ENCODE assay signal across 16 mouse cellular contexts in genomic region chr2:77801009-77801408, GRCm38 (mm10). TPM values are rescaled to one million over a fixed set of nuclear protein-coding genes. Genes with fewer than 3 reads are reported as not detected.
"Had no signal": no experiment of that assay in that cellular context is flagged by ENCODE, and none has a peak within 500 bp of the region (broad histone marks: within the 10 kb centered on the region; RNA-seq: fewer than 3 reads in every experiment).

No protein-coding gene starts in this region.

- DNase-seq: retina, postnatal 1 day; right cerebral cortex, adult 18-20 months; right cerebral cortex, postnatal 14 days; right cerebral cortex, postnatal 25 days; right cerebral cortex, postnatal 4 days; spleen, adult 18-20 months; thymus, adult 18-20 months; thymus, adult 2 months; thymus, postnatal 14 days; thymus, postnatal 25 days; thymus, postnatal 36 days; thymus, postnatal 4 days had no signal

- H3K4me1 ChIP-seq: neural tube, embryonic 15.5 days; stomach, embryonic 15.5 days had no signal

- H3K4me3 ChIP-seq: neural tube, embryonic 15.5 days; stomach, embryonic 15.5 days had no signal

- H3K27me3 ChIP-seq: neural tube, embryonic 15.5 days; stomach, embryonic 15.5 days had no signal

- H3K27ac ChIP-seq: neural tube, embryonic 15.5 days; stomach, embryonic 15.5 days; stomach, postnatal 0 days had no signal

RNA-seq across cellular contexts. Expression of gene Zfp385b, which starts 18.4 kb away (rescaled TPM):
- polyA plus RNA-seq: spleen, adult 2 months had no signal
